ENCODE assay signal across 1 mouse cellular context in the genomic region with DNA sequence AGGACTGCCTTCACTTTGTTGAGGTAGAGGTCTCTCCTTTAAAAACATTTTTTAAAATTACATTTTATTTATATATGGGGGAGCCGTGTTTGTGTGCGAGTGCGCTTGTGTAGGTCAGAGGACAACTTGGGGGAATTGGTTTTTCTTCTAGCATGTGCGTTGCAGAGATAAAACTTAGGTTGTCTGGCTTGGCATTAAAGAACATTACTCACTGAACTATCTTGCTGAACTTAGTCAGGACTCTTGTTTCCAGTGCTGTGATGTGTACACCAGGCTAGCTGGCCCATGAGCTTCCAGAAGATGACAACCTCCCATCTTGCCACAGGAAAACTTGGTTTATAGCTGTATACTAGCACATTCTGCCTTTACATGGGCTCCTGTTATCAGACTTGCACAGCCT.
TF ChIP-seq lines count a peak whose summit lies in the region.

No protein-coding gene starts in this region.

TF ChIP-seq in MEL, 35 proteins besides CTCF, POLR2A, EP300 and RAD21 (continued from another document):
- TF ChIP-seq MXI1 (IDR thresholded peaks at IDR 0.05; ENCODE audit: low read depth, low read length) (no peak), E2F4 (IDR thresholded peaks at IDR 0.05; ENCODE audit: borderline replicate concordance, low read depth, low read length) (no peak), CHD1 (IDR thresholded peaks at IDR 0.05; ENCODE audit: low read depth, low read length) (no peak), RCOR1 (IDR thresholded peaks at IDR 0.05; ENCODE audit: low read depth, low read length) (no peak), ZNF384 (IDR thresholded peaks at IDR 0.05; ENCODE audit: low read depth, low read length) (no peak), UBTF (IDR thresholded peaks at IDR 0.05; ENCODE audit: borderline replicate concordance, insufficient read depth, low read depth, low read length) (no peak), USF1 (IDR thresholded peaks at IDR 0.05; ENCODE audit: low read depth, low read length) (no peak), ZC3H11A (IDR thresholded peaks at IDR 0.05; ENCODE audit: low read depth, low read length) (no peak), KAT2A (conservative IDR thresholded peaks at IDR 0.05; ENCODE audit: low read depth, low read length) (no peak), GATA1 (IDR thresholded peaks at IDR 0.05; ENCODE audit: low read depth, low read length) (no peak), MYB (IDR thresholded peaks at IDR 0.05; ENCODE audit: low read depth, low read length) (no peak), MEF2A (IDR thresholded peaks at IDR 0.05; ENCODE audit: extremely low read depth, insufficient replicate concordance, low read depth, low read length, poor library complexity, severe bottlenecking) (no peak)
TF ChIP-seq in MEL: peak in this region for 0.
